8 mouse cellular contexts compared by ENCODE assay signal in genomic region chr14:45528861-45529260, GRCm38 (mm10). TPM values are rescaled to one million over a fixed set of nuclear protein-coding genes. Genes with fewer than 3 reads are reported as not detected.
DNase-seq lines count a peak whose midpoint lies in the region; ATAC-seq lines count a peak whose summit lies in the region.

No protein-coding gene starts in this region.

- H3K9me3 ChIP-seq in heart, embryonic 14.5 days (ENCODE audit: control insufficient read depth, low read length), result no peaks in the 10 kb centered on the region
- no peaks in the 10 kb centered on the region for H3K9me3 ChIP-seq in limb, embryonic 11.5 days (ENCODE audit: control insufficient read depth, low read length)
- no peaks in the 10 kb centered on the region for H3K9me3 ChIP-seq in midbrain, embryonic 16.5 days (replicated peaks; ENCODE audit: control insufficient read depth, low read length, poor library complexity, severe bottlenecking)

- DNase-seq in adrenal gland, postnatal 10 days, result peak; percentile 34
- DNase-seq in adrenal gland, adult 18-20 months (ENCODE audit: low spot score in 2 of 2), result no peak
- DNase-seq in cerebellum, adult 8-10 months, result peak; percentile 25
- peak; percentile 39 for DNase-seq in limb, embryonic 11.5 days (ENCODE audit: low spot score)
- no peak for DNase-seq in layer of hippocampus, postnatal 10 days (ENCODE audit: low spot score in 2 of 2)

- WGBS in heart, embryonic 14.5 days, result under 1% methylated on average over 13 of the region's 13 CpGs
- under 1% methylated on average over 13 of the region's 13 CpGs for WGBS in limb, embryonic 11.5 days
- under 1% methylated on average over 13 of the region's 13 CpGs for WGBS in midbrain, embryonic 16.5 days

- H3K9ac ChIP-seq in heart, embryonic 14.5 days (ENCODE audit: low read length), result peak overlapping the region; percentile 97
- peak overlapping the region; percentile 91 for H3K9ac ChIP-seq in limb, embryonic 11.5 days (ENCODE audit: low read length)
- peak overlapping the region; percentile 85 for H3K9ac ChIP-seq in midbrain, embryonic 16.5 days (ENCODE audit: low read depth, low read length)

- peak overlapping the region; percentile 89 for H3K4me2 ChIP-seq in heart, embryonic 14.5 days (ENCODE audit: low read length)
- H3K4me2 ChIP-seq in limb, embryonic 11.5 days (ENCODE audit: low read depth, severe bottlenecking), result peak overlapping the region; percentile 67
- H3K4me2 ChIP-seq in midbrain, embryonic 16.5 days (ENCODE audit: low read length), result peak overlapping the region; percentile 66

- peaks cover 6% of the 10 kb centered on the region for H3K36me3 ChIP-seq in heart, embryonic 14.5 days (ENCODE audit: control insufficient read depth, insufficient read depth, low read length)
- no peaks in the 10 kb centered on the region for H3K36me3 ChIP-seq in limb, embryonic 11.5 days (ENCODE audit: control insufficient read depth, insufficient read depth, low read length)
- no peaks in the 10 kb centered on the region for H3K36me3 ChIP-seq in midbrain, embryonic 16.5 days (ENCODE audit: control insufficient read depth, insufficient read depth, low read length)

- peak overlapping the region; percentile 98 to 99 for H3K27ac ChIP-seq in heart, embryonic 14.5 days (replicated peaks in 1 of 2; ENCODE audit: control insufficient read depth in 1 of 2, insufficient read depth in 1 of 2, low read depth in 2 of 2, low read length in 2 of 2)
- peak overlapping the region; percentile 26; the same call in 1 of the 2 replicates for H3K27ac ChIP-seq in limb, embryonic 11.5 days (replicated peaks; ENCODE audit: low read depth, low read length)
- peak overlapping the region; percentile 91; the same call in 1 of the 2 replicates for H3K27ac ChIP-seq in midbrain, embryonic 16.5 days (ENCODE audit: low read length)

- H3K4me1 ChIP-seq in heart, embryonic 14.5 days (ENCODE audit: control insufficient read depth in 2 of 2, insufficient read depth in 2 of 2, low read length in 2 of 2), result peaks cover 4 to 33% of the 10 kb centered on the region in 2 experiments
- H3K4me1 ChIP-seq in limb, embryonic 11.5 days (ENCODE audit: control insufficient read depth, insufficient read depth, low read length), result peaks cover 20% of the 10 kb centered on the region
- H3K4me1 ChIP-seq in midbrain, embryonic 16.5 days (ENCODE audit: control insufficient read depth, insufficient read depth, low read length), result peaks cover 23% of the 10 kb centered on the region

- H3K27me3 ChIP-seq in heart, embryonic 14.5 days (ENCODE audit: control insufficient read depth, insufficient read depth, low read length), result no peaks in the 10 kb centered on the region
- no peaks in the 10 kb centered on the region for H3K27me3 ChIP-seq in limb, embryonic 11.5 days (ENCODE audit: control insufficient read depth, insufficient read depth, low read length)
- H3K27me3 ChIP-seq in midbrain, embryonic 16.5 days (ENCODE audit: control insufficient read depth, insufficient read depth, low read depth, low read length), result no peaks in the 10 kb centered on the region

- H3K4me3 ChIP-seq in heart, embryonic 14.5 days (ENCODE audit: control insufficient read depth in 1 of 2, insufficient read depth in 1 of 2, low read depth in 1 of 2, low read length in 2 of 2), result peak overlapping the region; percentile 65 to 86
- H3K4me3 ChIP-seq in limb, embryonic 11.5 days (ENCODE audit: low read depth, low read length), result peak overlapping the region; percentile 79
- peak overlapping the region; percentile 88 for H3K4me3 ChIP-seq in midbrain, embryonic 16.5 days (ENCODE audit: low read depth, low read length)

- ATAC-seq in heart, embryonic 14.5 days (ENCODE audit: insufficient number of reproducible peaks, insufficient read depth, low FRiP score, low read depth), result peak; percentile 49
- 0 out of 2 replicates have a peak, but pooled peaks have one; percentile 35 for ATAC-seq in limb, embryonic 11.5 days (ENCODE audit: insufficient number of reproducible peaks, low FRiP score, low TSS enrichment, low read depth)
- peak; percentile 13; the same call in 1 of the 2 replicates for ATAC-seq in midbrain, embryonic 16.5 days
- ATAC-seq in megakaryocyte progenitor cell, adult 5-6 weeks (replicated peaks; ENCODE audit: poor library complexity), result no peak

RNA-seq across cellular contexts. Expression of gene Fermt2, which starts 1.1 kb away (rescaled TPM):
- total RNA-seq in adrenal gland, postnatal 10 days (2021), result 100 to 1,000 TPM; 160 to 178 TPM
- total RNA-seq in adrenal gland, adult 18-20 months (2021), result 100 to 1,000 TPM in 1 of 2 experiments, 10 to 100 TPM in 1; 82.2 to 118 TPM
- 228 and 235 TPM in 2 replicates for polyA plus RNA-seq in heart, embryonic 14.5 days (2014; fragmentation: Nextera tagmentation; extraction: Ambion mirVana)
- polyA plus RNA-seq in limb, embryonic 11.5 days (2014; fragmentation: Nextera tagmentation; extraction: Ambion mirVana), result 121 and 123 TPM in 2 replicates
- polyA plus RNA-seq in midbrain, embryonic 16.5 days (2015; fragmentation: Nextera tagmentation; extraction: Ambion mirVana), result 66.1 and 66.4 TPM in 2 replicates
- not detected in 2 replicates for total RNA-seq in megakaryocyte progenitor cell, adult 5-6 weeks (2015)
- total RNA-seq in megakaryocyte progenitor cell, adult 5-6 weeks (2017), result not detected in 2 replicates
- 100 to 1,000 TPM in 1 of 2 experiments, 10 to 100 TPM in 1; 90.8 to 117 TPM for total RNA-seq in layer of hippocampus, postnatal 10 days (2021)

Comparison
In these comparisons a context has a peak if more than half of its experiments do, and no peak if none do; other contexts are left out.
1. DNase-seq: peak in adrenal gland, postnatal 10 days (single experiment), cerebellum, adult 8-10 months (single experiment) and limb, embryonic 11.5 days (single experiment); none in adrenal gland, adult 18-20 months (0 of 2) and layer of hippocampus, postnatal 10 days (0 of 2).
2. H3K27ac ChIP-seq: peak in every context shown above with its lines; median percentile 98 in heart, embryonic 14.5 days; 91 in midbrain, embryonic 16.5 days; 26 in limb, embryonic 11.5 days.
3. RNA of gene Fermt2, which starts 1.1 kb away (total RNA-seq): 160 to 178 TPM in adrenal gland, postnatal 10 days, 82.2 to 118 TPM in adrenal gland, adult 18-20 months and 90.8 to 117 TPM in layer of hippocampus, postnatal 10 days; not detected in megakaryocyte progenitor cell, adult 5-6 weeks; every median in the first group is over 10 times any median in the second.
4. Peak in every context shown above with its lines, with median percentiles within 50 percentile points of each other: H3K4me2 ChIP-seq, H3K4me3 ChIP-seq and H3K9ac ChIP-seq.